Mouse (Mus musculus) CH12.LX (cell line): ENCODE measurements around the gene Ofcc1.

Experiments used
- CTCF ChIP-seq, 2 experiments: IDR thresholded peaks in 1 of 2; conservative IDR thresholded peaks in 1 of 2; 2 replicates each; pipeline ENCODE4 v1.5.1; 2011 to 2012; ENCODE audit warnings: low read depth in 2 of 2, low read length in 2 of 2, improper control_type of control experiment in 1 of 2, inconsistent platforms in 1 of 2, mild to moderate bottlenecking in 1 of 2, moderate library complexity in 1 of 2
- HCFC1 ChIP-seq: IDR thresholded peaks from 2 replicates; pipeline ENCODE4 v1.6.1; 2012; ENCODE audit warnings: low read depth, mild to moderate bottlenecking, inconsistent platforms, low read length, improper control_type of control experiment
- MEF2A ChIP-seq: IDR thresholded peaks from 2 replicates; pipeline ENCODE4 v1.6.1; 2014; ENCODE audit warnings: low read depth, mild to moderate bottlenecking, inconsistent platforms, low read length, improper control_type of control experiment, borderline replicate concordance
- POLR2A ChIP-seq: IDR thresholded peaks from 2 replicates; pipeline ENCODE4 v1.6.1; 2011; ENCODE audit warnings: low read depth, mild to moderate bottlenecking, improper control_type of control experiment, low read length
- TCF12 ChIP-seq: IDR thresholded peaks from 2 replicates; pipeline ENCODE4 v1.6.1; 2014; ENCODE audit warnings: low read depth, mild to moderate bottlenecking, inconsistent platforms, low read length, improper control_type of control experiment

- TF ChIP-seq MEF2A: no peak
- TF ChIP-seq HCFC1: no peak
- no peak for TF ChIP-seq TCF12
- TF ChIP-seq CTCF (conservative IDR thresholded peaks at IDR 0.05 in 1 of 2, IDR thresholded peaks at IDR 0.05 in 1 of 2; ENCODE audit: low read depth in 2 of 2, low read length in 2 of 2): no peak
- TF ChIP-seq POLR2A: no peak
These were observed 26.2 kb upstream of the Ofcc1 start for GRCm38 (mm10) chr13:40387446-40387845.
